Mouse (Mus musculus) stomach, embryonic 16.5 days (tissue): ENCODE data around the gene Nup133. TPM values are rescaled to one million over a fixed set of nuclear protein-coding genes. Genes with fewer than 3 reads are reported as not detected.

Experiments used
- ATAC-seq: fragments of 200-750 bp; cut with Nextera tagmentation; 2 replicates; pipeline ENCODE4 v1.8.0; 2017; ENCODE audit warnings: moderate number of reproducible peaks, moderate TSS enrichment; ENCODE audit not compliant: insufficient read depth, low FRiP score
- H3K27ac ChIP-seq: fragments of 300-500 bp; sonication (generic); 2 replicates; pipeline ENCODE4 v1.5.1; 2014; ENCODE audit warnings: low read length
- H3K27me3 ChIP-seq: fragments of 300-500 bp; sonication (generic); 2 replicates; pipeline ENCODE4 v1.6.1; 2014; ENCODE audit warnings: low read length, control low read depth, mixed read lengths; ENCODE audit not compliant: control insufficient read depth, insufficient read depth
- H3K36me3 ChIP-seq: fragments of 300-500 bp; sonication (generic); 2 replicates; pipeline ENCODE4 v1.6.1; 2014; ENCODE audit warnings: low read length; ENCODE audit not compliant: control insufficient read depth, insufficient read depth
- H3K4me1 ChIP-seq: fragments of 300-500 bp; sonication (generic); 2 replicates; pipeline ENCODE4 v1.6.1; 2014; ENCODE audit warnings: low read length, control low read depth, mixed read lengths; ENCODE audit not compliant: control insufficient read depth, insufficient read depth
- H3K4me2 ChIP-seq: fragments of 300-500 bp; sonication (generic); 2 replicates; pipeline ENCODE4 v1.6.1; 2014; ENCODE audit warnings: low read depth, low read length, mixed read lengths
- H3K4me3 ChIP-seq: fragments of 300-500 bp; sonication (generic); replicated peaks from 2 replicates; pipeline ENCODE4 v1.5.1; 2014; ENCODE audit warnings: mild to moderate bottlenecking, low read length
- H3K9ac ChIP-seq: fragments of 300-500 bp; sonication (generic); 2 replicates; pipeline ENCODE4 v1.6.1; 2014; ENCODE audit warnings: low read length
- H3K9me3 ChIP-seq: fragments of 300-500 bp; sonication (generic); replicated peaks from 2 replicates; pipeline ENCODE4 v1.6.1; 2016; ENCODE audit warnings: low read length, control low read depth; ENCODE audit not compliant: control insufficient read depth
- WGBS: fragments of 180-500 bp; shearing (Covaris S2); extraction: QIAGEN DNeasy Blood & Tissue Kit; methylation state at CpG from one replicate; pipeline ENCODE4 v1.1.7; 2014; 5-methylcytosine and 5-hydroxymethylcytosine counted together
- polyA plus RNA-seq: library from polyadenylated mRNA; unstranded; fragments of >200 nt; fragmentation: Nextera tagmentation; extraction: Ambion mirVana; gene quantifications from 2 replicates; pipeline ENCODE4 v1.2.1, GENCODE M21; 2015

Nup133 gene
- polyA plus RNA-seq, 1 experiment from 2014 or later = 28.3 TPM

DNA sequence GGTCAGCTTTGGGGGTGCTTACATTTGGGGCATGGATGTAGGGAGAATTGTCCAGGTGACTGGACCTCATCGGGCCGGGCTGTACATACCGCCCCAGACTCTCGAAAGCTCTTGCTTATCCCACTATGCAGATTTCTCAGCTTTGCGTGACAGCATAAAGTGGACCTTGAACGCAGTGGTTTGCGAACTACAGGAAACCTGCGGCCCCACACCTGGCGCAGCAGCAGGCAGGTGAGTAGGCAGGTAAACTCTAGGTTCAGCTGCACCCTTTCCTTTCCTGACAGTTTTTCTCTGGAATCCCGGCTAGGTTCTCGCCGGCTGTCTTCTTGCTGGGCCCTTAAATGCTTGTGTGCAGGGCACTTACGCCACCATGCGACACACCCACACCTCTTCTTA lies 52.7 kb downstream of the Nup133 start:
- Histone ChIP-seq H3K27me3 (peaks cover 42% of the 10 kb centered on the region), H3K27ac (no peak overlapping the region), H3K36me3 (no peaks in the 10 kb centered on the region; the same call in 1 of the 2 replicates), H3K4me3 (no peak overlapping the region), H3K9ac (no peak overlapping the region), H3K4me2 (no peak overlapping the region), H3K4me1 (no peaks in the 10 kb centered on the region), H3K9me3 (no peaks in the 10 kb centered on the region)
- ATAC-seq = no peak
- 53% methylated on average over 14 of the region's 14 CpGs for WGBS

DNA sequence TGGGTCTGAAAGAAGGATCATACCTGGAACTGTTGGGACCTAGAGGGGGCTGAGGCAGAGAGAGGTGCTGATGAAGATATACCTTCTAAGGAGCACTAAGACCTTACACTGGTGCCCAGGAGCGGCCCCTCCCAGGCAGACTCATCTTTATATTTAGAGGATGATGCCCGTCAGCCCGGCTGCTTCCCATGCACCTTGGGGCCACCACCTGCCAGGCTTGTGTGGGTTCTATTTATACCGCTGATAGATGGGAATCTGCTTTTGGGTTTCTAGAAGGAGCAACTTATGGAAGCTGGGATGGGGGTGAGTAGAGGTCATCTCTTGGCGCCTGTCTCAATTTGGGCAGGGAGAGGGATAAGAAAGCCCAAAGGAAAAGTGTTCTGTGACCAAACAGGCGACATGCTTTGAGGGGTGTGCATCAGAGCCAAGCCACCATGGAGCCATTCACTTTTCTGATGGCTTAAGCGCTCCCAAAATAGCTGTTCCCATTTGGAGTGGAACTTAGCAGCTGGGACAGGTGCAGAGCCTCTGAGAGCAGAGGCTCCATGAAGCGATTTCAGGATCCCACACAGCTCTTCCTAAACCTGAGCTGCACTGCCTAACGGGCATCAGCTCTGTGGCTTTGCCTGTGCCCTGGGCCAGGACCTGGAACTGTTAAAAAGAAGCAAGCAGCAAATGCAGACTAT lies 53.2 kb downstream of the Nup133 start:
- H3K36me3 ChIP-seq = no peaks in the 10 kb centered on the region
- no peak overlapping the region for H3K27ac ChIP-seq
- H3K4me1 ChIP-seq = no peaks in the 10 kb centered on the region
- no peak overlapping the region for H3K4me3 ChIP-seq
- WGBS = 68% methylated on average over 9 of the region's 9 CpGs
- no peak overlapping the region for H3K9ac ChIP-seq
- H3K27me3 ChIP-seq = peaks cover 46% of the 10 kb centered on the region
- H3K4me2 ChIP-seq = no peak overlapping the region
- ATAC-seq = no peak
- H3K9me3 ChIP-seq = no peaks in the 10 kb centered on the region

GRCm38 (mm10) chr8:123895230-123895629 lies 53.8 kb downstream of the Nup133 start:
- Histone ChIP-seq H3K4me1 (no peaks in the 10 kb centered on the region), H3K9ac (no peak overlapping the region), H3K27me3 (peaks cover 50% of the 10 kb centered on the region), H3K27ac (no peak overlapping the region), H3K36me3 (no peaks in the 10 kb centered on the region), H3K4me3 (no peak overlapping the region), H3K4me2 (no peak overlapping the region), H3K9me3 (no peaks in the 10 kb centered on the region)
- no peak for ATAC-seq
- whole genome bisulfite sequencing = 74% methylated on average over 4 of the region's 4 CpGs

DNA sequence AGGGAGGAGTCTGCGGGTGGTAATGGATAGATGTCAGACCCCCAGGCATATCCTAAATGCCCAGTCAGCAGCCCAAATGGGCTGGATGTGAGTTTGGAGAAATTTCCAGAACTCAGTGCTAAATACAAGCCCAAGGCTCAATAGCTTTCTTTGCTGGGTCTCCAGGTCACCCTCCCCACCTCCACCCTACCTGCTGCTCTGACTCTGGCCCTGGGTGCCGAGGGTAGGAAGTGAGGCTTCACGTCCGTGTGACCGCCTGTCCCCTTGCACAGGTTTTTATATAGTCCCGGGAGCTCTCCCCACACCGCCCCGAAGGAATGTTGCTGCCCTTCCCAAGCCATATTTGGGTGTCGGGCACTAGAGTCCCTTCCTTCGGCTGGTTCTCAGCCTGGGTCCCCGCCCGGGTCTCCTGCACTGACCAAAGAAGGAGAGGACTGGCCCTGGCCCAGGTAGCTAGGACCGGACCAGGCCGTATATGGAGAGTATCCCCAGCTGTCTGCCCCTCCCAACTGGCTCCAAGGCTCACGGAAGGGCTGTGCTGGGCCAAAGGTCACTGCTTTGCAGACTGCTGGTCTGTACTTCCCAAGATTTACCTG lies 54.5 kb downstream of the Nup133 start, which contains the start of gene Acta1:
Gene Acta1, minus strand, starts transcription at position 250 of the 596 bp plus-strand sequence.
- no peak within 1 kb of the TSS for H3K27ac ChIP-seq
- peaks cover 50% of the 10 kb centered on the region for H3K27me3 ChIP-seq
- no peak within 1 kb of the TSS for H3K9ac ChIP-seq
- no peaks in the 10 kb centered on the region for H3K9me3 ChIP-seq
- no peak within 1 kb of the TSS for H3K4me3 ChIP-seq
- WGBS = 23% methylated on average over 15 of the region's 15 CpGs
- no peaks in the 10 kb centered on the region for H3K4me1 ChIP-seq
- no peak within 1 kb of the TSS for H3K4me2 ChIP-seq
- no peaks in the 10 kb centered on the region for H3K36me3 ChIP-seq
- peak; percentile 46; the same call in 1 of the 2 replicates for ATAC-seq

DNA sequence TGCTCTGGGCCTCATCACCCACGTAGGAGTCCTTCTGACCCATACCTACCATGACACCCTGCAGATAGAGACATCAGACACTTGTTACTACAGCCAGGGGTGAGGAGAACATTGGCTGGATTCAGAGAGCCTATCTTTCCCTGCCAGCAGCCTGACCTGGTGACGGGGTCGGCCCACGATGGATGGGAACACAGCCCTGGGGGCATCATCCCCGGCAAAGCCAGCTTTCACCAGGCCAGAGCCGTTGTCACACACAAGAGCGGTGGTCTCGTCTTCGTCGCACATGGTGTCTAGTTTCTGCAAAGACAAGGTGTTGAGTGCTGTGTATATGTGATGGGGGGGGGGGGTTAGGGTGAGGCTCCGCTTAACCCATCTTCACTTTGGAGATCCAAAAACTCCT lies 55.7 kb downstream of the Nup133 start:
- Histone ChIP-seq H3K9ac (no peak overlapping the region), H3K27me3 (peaks cover 50% of the 10 kb centered on the region), H3K4me2 (no peak overlapping the region), H3K36me3 (no peaks in the 10 kb centered on the region), H3K27ac (no peak overlapping the region), H3K4me3 (no peak overlapping the region), H3K9me3 (no peaks in the 10 kb centered on the region), H3K4me1 (no peaks in the 10 kb centered on the region)
- WGBS = 74% methylated on average over 11 of the region's 11 CpGs
- no peak for ATAC-seq

- ATAC-seq = no peak
- no peaks in the 10 kb centered on the region for H3K36me3 ChIP-seq
- H3K9ac ChIP-seq = no peak overlapping the region
- no peak overlapping the region for H3K4me2 ChIP-seq
- H3K27me3 ChIP-seq = peaks cover 50% of the 10 kb centered on the region
- no peaks in the 10 kb centered on the region for H3K4me1 ChIP-seq
- 13% methylated on average over 30 of the region's 30 CpGs for WGBS
- no peaks in the 10 kb centered on the region for H3K9me3 ChIP-seq
- no peak overlapping the region for H3K27ac ChIP-seq
- no peak overlapping the region for H3K4me3 ChIP-seq
These were observed 56.4 kb downstream of the Nup133 start for GRCm38 (mm10) chr8:123892586-123893155.

DNA sequence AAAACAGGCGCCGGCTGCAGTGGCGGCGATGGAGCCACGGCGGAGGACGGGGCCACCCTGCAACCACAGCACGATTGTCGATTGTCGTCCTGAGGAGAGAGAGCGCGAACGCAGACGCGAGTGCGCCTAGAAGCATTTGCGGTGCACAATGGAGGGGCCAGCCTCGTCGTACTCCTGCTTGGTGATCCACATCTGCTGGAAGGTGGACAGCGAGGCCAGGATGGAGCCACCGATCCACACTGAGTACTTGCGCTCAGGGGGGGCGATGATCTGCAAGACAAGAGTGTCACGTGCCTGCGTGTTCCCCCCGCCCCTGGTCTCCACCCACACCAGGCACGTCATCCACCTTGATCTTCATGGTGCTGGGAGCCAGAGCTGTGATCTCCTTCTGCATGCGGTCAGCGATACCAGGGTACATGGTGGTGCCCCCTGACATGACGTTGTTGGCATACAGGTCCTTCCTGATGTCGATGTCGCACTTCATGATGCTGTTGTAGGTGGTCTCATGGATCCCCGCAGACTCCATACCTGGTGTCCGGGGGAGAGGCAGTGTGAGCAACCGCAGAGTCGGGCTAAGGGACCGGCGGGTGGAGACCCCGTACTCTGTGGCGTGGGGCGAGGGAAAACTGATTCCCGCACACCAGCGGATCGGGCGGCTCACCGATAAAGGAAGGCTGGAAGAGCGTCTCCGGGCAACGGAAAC lies 57.0 kb downstream of the Nup133 start:
- peak overlapping the region; percentile 3; the same call in 1 of the 2 replicates for H3K4me3 ChIP-seq
- WGBS = 1% methylated on average over 49 of the region's 49 CpGs
- H3K4me2 ChIP-seq = peak overlapping the region; percentile 33
- peaks cover 50% of the 10 kb centered on the region for H3K27me3 ChIP-seq
- no peaks in the 10 kb centered on the region for H3K4me1 ChIP-seq
- no peaks in the 10 kb centered on the region for H3K9me3 ChIP-seq
- no peak for ATAC-seq
- no peak overlapping the region for H3K9ac ChIP-seq
- no peaks in the 10 kb centered on the region for H3K36me3 ChIP-seq
- H3K27ac ChIP-seq = no peak overlapping the region

GRCm38 (mm10) chr8:123891271-123891670 lies 57.8 kb downstream of the Nup133 start:
- Histone ChIP-seq H3K9ac (no peak overlapping the region), H3K4me1 (no peaks in the 10 kb centered on the region), H3K9me3 (no peaks in the 10 kb centered on the region), H3K36me3 (no peaks in the 10 kb centered on the region), H3K4me3 (peak overlapping the region; percentile 5; the same call in 1 of the 2 replicates), H3K27ac (no peak overlapping the region), H3K27me3 (peaks cover 50% of the 10 kb centered on the region), H3K4me2 (peak overlapping the region; percentile 33; the same call in 1 of the 2 replicates)
- ATAC-seq = no peak
- 1% methylated on average over 11 of the region's 11 CpGs for WGBS

DNA sequence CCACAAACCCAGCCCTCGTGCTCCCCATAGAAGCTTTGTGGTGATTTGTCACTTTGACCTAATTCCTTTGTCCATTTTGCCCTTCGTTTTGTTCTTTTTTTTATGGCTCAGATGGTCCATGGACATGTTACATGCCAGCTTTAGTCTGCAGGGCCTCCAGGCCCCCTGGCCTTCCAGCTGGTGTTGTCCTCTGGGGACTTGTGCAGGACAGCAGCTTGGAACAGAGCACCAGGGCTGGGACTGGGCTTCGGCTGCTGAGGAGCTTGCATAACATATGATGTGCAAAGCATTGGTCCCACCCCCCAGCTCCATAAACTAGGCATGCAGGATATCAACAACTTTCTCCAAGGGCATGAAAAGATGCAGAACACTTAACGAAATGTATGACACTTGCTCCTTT lies 59.3 kb downstream of the Nup133 start:
- H3K9ac ChIP-seq = no peak overlapping the region
- peaks cover 42% of the 10 kb centered on the region for H3K27me3 ChIP-seq
- no peaks in the 10 kb centered on the region for H3K36me3 ChIP-seq
- H3K9me3 ChIP-seq = no peaks in the 10 kb centered on the region
- no peak overlapping the region for H3K4me3 ChIP-seq
- no peaks in the 10 kb centered on the region for H3K4me1 ChIP-seq
- ATAC-seq = no peak
- WGBS = 67% methylated on average over 4 of the region's 4 CpGs
- no peak overlapping the region for H3K4me2 ChIP-seq
- no peak overlapping the region for H3K27ac ChIP-seq
